Mouse (Mus musculus): ENCODE results near the gene Magi2.

- no peak for TF ChIP-seq CTCF (IDR thresholded peaks at IDR 0.05; ENCODE audit: extremely low read depth, insufficient read depth, low read length)
- no peak for TF ChIP-seq POLR2A (IDR thresholded peaks at IDR 0.05; ENCODE audit: extremely low read depth, insufficient read depth, low read length)
Measured at GRCm38 (mm10) chr5:19292581-19292980, 65.7 kb downstream of the Magi2 start.
